Mouse (Mus musculus) heart, postnatal 0 days (tissue): ENCODE results near the gene Wdr59.

Source experiments
- CTCF ChIP-seq: IDR thresholded peaks from 2 replicates; pipeline ENCODE4 v1.5.1; 2016; ENCODE audit warnings: antibody characterized with exemption, control low read depth, low read depth
- EP300 ChIP-seq: IDR thresholded peaks from 2 replicates; pipeline ENCODE4 v1.6.1; 2016; ENCODE audit warnings: antibody characterized with exemption, low read depth

- TF ChIP-seq CTCF = peak; percentile 73
- TF ChIP-seq EP300 = no peak
These were observed 82.7 kb downstream of the Wdr59 start for GRCm38 (mm10) chr8:111439189-111439588.
